Mouse (Mus musculus) heart, postnatal 25 days (tissue): ENCODE measurements around the gene Sptb. TPM values are rescaled to one million over a fixed set of nuclear protein-coding genes. Genes with fewer than 3 reads are reported as not detected.
A peak's percentile ranks its signal among the peaks of the same experiment; 100 is the strongest.

Experiments used
- DNase-seq: peaks from one replicate; pipeline ENCODE4 v3.0.0; 2022; ENCODE audit warnings: low spot score
- intact Hi-C: fragments of 180-260 bp; cut with DNase I; formaldehyde crosslinking; loops from one replicate; pipeline ENCODE4 v1.15.1; 2025
- total RNA-seq, 2 experiments: library from RNA; stranded (reverse); gene quantifications; 2 replicates each; pipeline ENCODE4 v1.2.3; 2021

Gene Sptb
- total RNA-seq = 10 to 100 TPM; 77.3 to 82.3 TPM

GRCm38 (mm10) chr12:76710351-76711100, at the start of gene Sptb:
Sptb (minus strand) TSS chr12:76710547.
- DNase-seq = peak; percentile 19
- intact Hi-C loops = loop anchor here (5.0 kb wide), 1 partner anchor 38 kb away; no protein-coding TSS in a partner anchor

- DNase-seq = no peak
These were observed 42.4 kb upstream of the Sptb start for GRCm38 (mm10) chr12:76752652-76753318.

GRCm38 (mm10) chr12:76750866-76751459, 40.6 kb upstream of the Sptb start:
- intact Hi-C loops = no loop called here
- no peak for DNase-seq

More at GRCm38 (mm10) chr12:76752652-76753318, 42.4 kb upstream of the Sptb start:
- intact Hi-C loops = no loop called here

GRCm38 (mm10) chr12:76727955-76728354, 17.6 kb upstream of the Sptb start:
- intact Hi-C loops = loop anchor here (10.0 kb wide), 2 partner anchors 233 to 383 kb away; no protein-coding TSS in a partner anchor
- no peak for DNase-seq

- no peak for DNase-seq
- intact Hi-C loops = loop anchor here (10.0 kb wide), 2 partner anchors 227 to 377 kb away; no protein-coding TSS in a partner anchor
These were observed 11.7 kb upstream of the Sptb start for GRCm38 (mm10) chr12:76722026-76722425.

- intact Hi-C loops = loop anchor here (2.0 to 10.0 kb wide), 3 partner anchors 70 to 376 kb away; no protein-coding TSS in a partner anchor
- DNase-seq = no peak
These were observed 10.2 kb upstream of the Sptb start for GRCm38 (mm10) chr12:76720572-76720971.

- DNase-seq = no peak
- intact Hi-C loops = no loop called here
These were observed 8.0 kb upstream of the Sptb start for GRCm38 (mm10) chr12:76718384-76718783.

GRCm38 (mm10) chr12:76709795-76710350, 474 bp downstream of the Sptb start:
- intact Hi-C loops = loop anchor here (5.0 kb wide), 1 partner anchor 38 kb away; no protein-coding TSS in a partner anchor

GRCm38 (mm10) chr12:76708956-76709794, 1.2 kb downstream of the Sptb start:
- DNase-seq = peak; percentile 36

More at GRCm38 (mm10) chr12:76709795-76710350, 474 bp downstream of the Sptb start:
- DNase-seq = peak; percentile 50

GRCm38 (mm10) chr12:76708181-76708580, 2.2 kb downstream of the Sptb start:
- no peak for DNase-seq
- intact Hi-C loops = no loop called here

More at GRCm38 (mm10) chr12:76708956-76709794, 1.2 kb downstream of the Sptb start:
- intact Hi-C loops = no loop called here

- intact Hi-C loops = no loop called here
- no peak for DNase-seq
These were observed 13.9 kb downstream of the Sptb start for GRCm38 (mm10) chr12:76696380-76696935.

GRCm38 (mm10) chr12:76695773-76696172, 14.6 kb downstream of the Sptb start:
- DNase-seq = no peak
- intact Hi-C loops = no loop called here

GRCm38 (mm10) chr12:76694801-76695505, 15.4 kb downstream of the Sptb start:
- intact Hi-C loops = no loop called here
- DNase-seq = no peak

GRCm38 (mm10) chr12:76687498-76688200, 22.7 kb downstream of the Sptb start:
- DNase-seq = no peak
- intact Hi-C loops = no loop called here

- DNase-seq = no peak
- intact Hi-C loops = no loop called here
These were observed 24.7 kb downstream of the Sptb start for GRCm38 (mm10) chr12:76685647-76686046.

GRCm38 (mm10) chr12:76684493-76684892, 25.9 kb downstream of the Sptb start:
- no peak for DNase-seq
- intact Hi-C loops = no loop called here

- no peak for DNase-seq
- intact Hi-C loops = no loop called here
These were observed 28.4 kb downstream of the Sptb start for GRCm38 (mm10) chr12:76681937-76682336.

GRCm38 (mm10) chr12:76677068-76677467, 33.3 kb downstream of the Sptb start:
- intact Hi-C loops = no loop called here
- no peak for DNase-seq
